Mouse (Mus musculus) ovary, postnatal 36 days (tissue): Measurements from ENCODE around the gene Pramel1.
"Not testable (repeated sequence)": the region's sequence is repeated elsewhere in the genome, so short reads cannot be mapped to it uniquely, and the experiment has no call there.

ENCODE experiments used
- DNase-seq: peaks from one replicate; pipeline ENCODE4 v3.0.0; 2022; ENCODE audit warnings: low spot score, mixed read lengths

Pramel1 gene

GRCm38 (mm10) chr4:143394181-143394580 is at the start of gene Pramel1:
Gene Pramel1 (plus strand): TSS chr4:143394428.
- no peak for DNase-seq

- DNase-seq = not testable (repeated sequence)
Observed at GRCm38 (mm10) chr4:143345491-143345890, 48.7 kb upstream of the Pramel1 start.

DNA sequence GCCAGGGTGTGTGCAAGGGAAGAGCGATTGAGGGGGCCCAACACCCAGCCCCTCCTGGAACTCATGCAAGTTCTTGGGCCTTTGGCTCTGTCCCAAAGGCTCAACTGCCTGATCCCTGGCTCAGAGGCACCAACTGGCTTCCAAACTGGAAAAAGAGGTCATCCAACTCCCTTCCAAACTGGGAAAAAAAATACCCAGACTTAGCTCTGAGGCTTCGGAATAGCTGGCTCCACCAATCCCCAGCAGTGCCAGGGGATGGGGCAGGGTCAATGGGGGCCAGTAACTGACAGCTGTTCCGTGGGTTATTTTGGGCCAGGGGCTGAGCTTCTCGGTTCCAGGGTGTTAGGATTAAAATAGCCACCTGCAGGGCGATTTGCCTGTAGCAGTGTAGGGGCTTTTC is 45.5 kb upstream of the Pramel1 start:
- DNase-seq = no peak

GRCm38 (mm10) chr4:143349484-143349906 is 44.7 kb upstream of the Pramel1 start, which contains the start of gene Lrrc38:
Gene Lrrc38 (plus strand): TSS chr4:143349757.
- peak; percentile 33 for DNase-seq

GRCm38 (mm10) chr4:143350047-143351015 is 43.9 kb upstream of the Pramel1 start:
- DNase-seq = peak; percentile 29

DNA sequence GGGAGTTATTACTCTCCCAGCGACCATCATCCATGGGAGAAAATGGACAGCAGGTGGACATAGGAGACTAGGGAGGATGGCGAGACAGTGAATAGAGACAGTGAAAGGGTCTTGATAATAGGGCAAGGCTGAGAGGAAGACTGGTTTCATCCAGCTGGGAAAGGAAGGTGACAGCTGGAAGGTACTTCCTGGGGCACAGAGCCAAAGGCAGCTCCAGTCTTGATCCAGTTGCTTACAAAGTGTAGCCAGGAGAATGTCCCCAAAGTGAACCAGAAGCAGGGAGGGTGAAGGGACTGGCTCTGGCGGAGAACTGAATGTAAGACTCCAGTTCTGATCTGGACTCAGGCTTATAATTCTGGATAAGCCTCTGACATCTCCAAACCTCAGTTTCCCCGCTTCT is 41.9 kb upstream of the Pramel1 start:
- no peak for DNase-seq

GRCm38 (mm10) chr4:143361520-143361919 is 32.7 kb upstream of the Pramel1 start:
- no peak for DNase-seq

DNA sequence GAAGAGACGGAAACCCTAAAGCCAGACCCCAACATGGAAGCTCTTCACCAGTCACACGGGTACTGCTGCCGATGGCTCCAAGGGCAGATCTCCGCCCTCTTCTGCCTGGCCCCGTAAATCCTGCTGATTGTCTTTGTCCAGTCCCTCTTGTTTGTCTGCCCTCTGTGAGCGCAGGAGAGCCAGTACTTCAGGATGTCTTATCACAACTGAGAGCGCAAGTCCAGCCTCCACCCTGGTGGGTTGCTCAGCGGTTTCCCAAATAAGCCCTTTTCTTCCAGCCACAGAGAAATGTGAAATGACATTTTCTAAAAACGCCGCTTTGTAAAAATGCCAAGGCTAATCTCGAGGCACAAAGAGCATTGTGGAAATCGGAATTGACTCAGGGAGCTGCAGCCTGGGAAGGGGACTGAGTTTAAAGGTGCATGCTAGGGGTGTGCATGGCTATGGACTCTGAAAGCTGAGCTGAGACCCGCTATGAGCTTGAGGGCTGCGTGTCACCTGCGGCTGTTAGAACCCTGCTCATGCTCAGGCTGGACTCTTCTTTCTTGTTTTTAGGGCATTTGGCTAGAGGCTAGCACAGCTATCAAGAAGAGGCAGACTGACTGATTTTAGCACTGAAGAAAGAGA is 27.7 kb upstream of the Pramel1 start:
- no peak for DNase-seq

DNA sequence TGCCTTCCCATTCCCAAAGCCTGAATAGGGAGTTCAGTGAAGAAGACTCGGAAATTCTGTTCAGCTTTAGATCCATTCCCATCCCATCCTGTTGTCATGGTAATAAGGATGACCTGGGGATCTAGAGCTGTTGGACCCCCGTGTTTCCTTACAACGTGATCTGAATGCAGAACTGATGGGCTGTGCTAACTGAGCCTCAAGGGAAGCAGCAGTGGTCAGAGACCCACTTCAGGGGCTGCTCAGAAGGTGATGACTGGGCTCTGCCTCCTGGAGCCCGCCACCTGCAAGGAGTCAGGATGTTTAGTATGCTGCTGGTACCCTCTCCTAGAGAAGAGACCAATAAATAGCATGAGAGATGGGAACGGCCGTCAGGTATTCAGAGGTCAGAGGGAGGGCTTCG is 14.7 kb upstream of the Pramel1 start:
- DNase-seq = no peak

- no peak for DNase-seq
Observed at GRCm38 (mm10) chr4:143379931-143380715, 14.1 kb upstream of the Pramel1 start.

DNA sequence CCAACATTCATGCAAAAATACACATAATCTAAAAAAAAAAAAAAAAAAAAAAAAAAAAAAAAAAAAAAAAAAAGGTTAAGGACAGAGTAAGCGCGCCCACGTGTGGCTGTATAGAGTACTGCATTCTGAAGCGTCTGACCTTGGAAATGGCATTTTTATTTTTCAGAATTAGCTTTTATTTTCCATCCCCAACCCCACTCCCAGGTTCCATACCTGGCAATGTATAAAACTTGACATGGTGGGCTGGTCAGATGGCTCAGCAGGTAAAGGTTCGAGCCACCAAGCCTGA is 13.6 kb upstream of the Pramel1 start:
- DNase-seq = peak; percentile 21

- DNase-seq = no peak
Observed at GRCm38 (mm10) chr4:143382163-143382562, 12.1 kb upstream of the Pramel1 start.

- no peak for DNase-seq
Observed at GRCm38 (mm10) chr4:143383646-143384045, 10.6 kb upstream of the Pramel1 start.

- peak; percentile 58 for DNase-seq
Observed at GRCm38 (mm10) chr4:143388955-143389702, 5.1 kb upstream of the Pramel1 start.

DNA sequence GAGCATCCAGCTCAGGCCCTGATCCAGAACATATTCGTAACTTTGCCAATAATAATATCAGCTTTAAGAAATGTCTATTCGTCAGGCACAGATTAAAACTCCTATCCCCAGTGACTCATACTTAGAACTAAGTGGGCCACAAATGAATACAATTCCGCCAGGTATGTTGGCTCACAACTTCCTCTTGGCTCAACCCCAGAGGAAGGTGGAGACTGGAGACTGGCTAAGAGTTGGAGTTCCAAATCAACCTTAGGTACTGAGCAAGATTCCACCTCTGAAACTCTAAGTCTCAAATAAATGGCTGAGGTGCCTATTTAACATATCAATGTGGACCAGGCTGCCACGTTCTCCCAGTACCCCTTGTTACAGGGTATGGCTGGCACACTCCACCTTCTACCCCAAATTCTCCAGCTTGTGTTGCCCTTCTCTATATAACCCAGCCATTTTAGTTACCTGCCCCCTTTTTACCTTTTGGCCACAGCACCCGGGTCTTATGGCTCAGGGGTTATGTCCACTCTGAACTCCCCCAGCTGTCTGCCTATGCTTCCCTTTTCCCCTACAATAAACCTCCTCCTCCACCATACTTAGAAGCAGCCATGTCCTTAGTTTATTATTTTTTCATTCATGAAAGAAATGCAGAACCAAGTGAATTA is 17.5 kb downstream of the Pramel1 start:
- no peak for DNase-seq

- DNase-seq = peak; percentile 86
Observed at GRCm38 (mm10) chr4:143412219-143413092, 18.2 kb downstream of the Pramel1 start, which contains the start of gene Pramef8. Gene Pramef8 (plus strand): TSS chr4:143412426.

GRCm38 (mm10) chr4:143413621-143414020 is 19.4 kb downstream of the Pramel1 start:
- DNase-seq = no peak

GRCm38 (mm10) chr4:143414121-143414520 is 19.9 kb downstream of the Pramel1 start:
- DNase-seq = no peak

- not testable (repeated sequence) for DNase-seq
Observed at GRCm38 (mm10) chr4:143426770-143427169, 32.5 kb downstream of the Pramel1 start.
